Mouse (Mus musculus) myocyte (in vitro differentiated cells): ENCODE results near the gene Ctu1.

Experiments
- CEBPB ChIP-seq: IDR thresholded peaks from 2 replicates; pipeline ENCODE4 v1.6.1; 2011; ENCODE audit warnings: mild to moderate bottlenecking, moderate library complexity; ENCODE audit not compliant: poor library complexity, insufficient read depth, severe bottlenecking
- E2F4 ChIP-seq: IDR thresholded peaks from one replicate; pipeline ENCODE4 v1.6.1; 2011; ENCODE audit warnings: mild to moderate bottlenecking, control low read depth, moderate library complexity; ENCODE audit not compliant: insufficient read depth
- MAX ChIP-seq: IDR thresholded peaks from one replicate; pipeline ENCODE4 v1.6.1; 2011; ENCODE audit warnings: low read depth, mild to moderate bottlenecking, control low read depth
- MYOD1 ChIP-seq, 3 experiments: IDR thresholded peaks; one replicate each; pipeline ENCODE4 v1.6.1; 2011; ENCODE audit warnings: control low read depth in 2 of 3, low read depth in 2 of 3, mild to moderate bottlenecking in 2 of 3, moderate library complexity in 1 of 3; ENCODE audit not compliant: insufficient read length in 2 of 3, control insufficient read depth in 1 of 3
- MYOG ChIP-seq, 3 experiments: IDR thresholded peaks; one replicate each; pipeline ENCODE4 v1.6.1; 2011; ENCODE audit warnings: control low read depth in 2 of 3, low read depth in 2 of 3, mild to moderate bottlenecking in 2 of 3; ENCODE audit not compliant: insufficient read length in 2 of 3, control insufficient read depth in 1 of 3, insufficient read depth in 1 of 3
- POLR2A ChIP-seq: IDR thresholded peaks from one replicate; pipeline ENCODE4 v1.6.1; 2011; ENCODE audit warnings: low read depth, mild to moderate bottlenecking, control low read depth, moderate library complexity; ENCODE audit not compliant: insufficient read length
- POLR2AphosphoS2 ChIP-seq: IDR thresholded peaks from one replicate; pipeline ENCODE4 v1.6.1; 2011; ENCODE audit warnings: low read depth, control low read depth; ENCODE audit not compliant: insufficient read length
- REST ChIP-seq: IDR thresholded peaks from one replicate; pipeline ENCODE4 v1.6.1; 2011; ENCODE audit warnings: mild to moderate bottlenecking, control low read depth, moderate library complexity; ENCODE audit not compliant: insufficient read depth, insufficient read length
- SRF ChIP-seq: IDR thresholded peaks from one replicate; pipeline ENCODE4 v1.6.1; 2011; ENCODE audit warnings: low read depth; ENCODE audit not compliant: control insufficient read depth, insufficient read length
- TCF12 ChIP-seq: IDR thresholded peaks from one replicate; pipeline ENCODE4 v1.6.1; 2011; ENCODE audit warnings: mild to moderate bottlenecking, control low read depth; ENCODE audit not compliant: poor library complexity, insufficient read depth, severe bottlenecking
- USF1 ChIP-seq: IDR thresholded peaks from one replicate; pipeline ENCODE4 v1.6.1; 2011; ENCODE audit warnings: low read depth, mild to moderate bottlenecking, control low read depth, moderate library complexity

DNA sequence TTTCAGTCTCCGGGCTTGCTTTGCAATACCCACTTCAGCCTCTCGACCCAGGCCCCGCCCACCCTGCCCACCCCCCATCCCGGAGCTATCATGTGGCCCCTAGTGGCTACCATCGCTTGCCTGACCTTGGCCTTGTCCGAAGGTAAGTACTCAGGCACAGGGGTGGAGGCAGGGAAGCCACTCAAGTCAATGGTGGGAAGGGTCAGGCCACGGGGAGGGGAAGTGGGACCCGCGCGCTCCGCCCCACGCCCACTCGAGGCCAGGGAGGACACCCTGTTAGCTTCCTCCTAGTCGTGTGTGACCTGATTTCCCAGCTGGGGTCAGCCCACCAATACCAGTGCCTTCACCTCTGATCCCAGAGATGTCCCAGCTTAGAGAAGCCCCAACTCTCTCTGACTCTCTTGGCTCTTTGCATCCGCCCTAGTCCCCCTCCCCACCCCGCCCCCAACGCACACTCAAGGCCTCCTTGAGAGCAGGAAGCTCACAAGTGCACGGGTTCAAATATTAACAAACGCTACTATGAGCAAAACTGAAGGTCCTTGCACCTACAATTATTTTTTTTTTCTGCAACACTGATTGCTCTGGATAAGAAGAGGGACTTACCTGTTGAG lies 42.0 kb downstream of the Ctu1 start:
- TF ChIP-seq MAX: no peak
- no peak for TF ChIP-seq POLR2A
- TF ChIP-seq USF1: no peak
- TF ChIP-seq TCF12: no peak
- TF ChIP-seq POLR2AphosphoS2: no peak
- TF ChIP-seq CEBPB: no peak
- no peak for TF ChIP-seq E2F4
- TF ChIP-seq REST: no peak
- no peak for TF ChIP-seq SRF
- TF ChIP-seq MYOG (IDR thresholded peaks at IDR 0.05; ENCODE audit: control insufficient read depth in 1 of 3, insufficient read depth in 1 of 3, insufficient read length in 2 of 3, low read depth in 2 of 3): no peak
- no peak for TF ChIP-seq MYOD1 (IDR thresholded peaks at IDR 0.05; ENCODE audit: control insufficient read depth in 1 of 3, insufficient read length in 2 of 3, low read depth in 2 of 3)
